Mouse (Mus musculus) heart, embryonic 12.5 days (tissue): ENCODE measurements around the gene Muc1. TPM values are rescaled to one million over a fixed set of nuclear protein-coding genes. Genes with fewer than 3 reads are reported as not detected.

ENCODE experiments used
- ATAC-seq: fragments of 200-750 bp; cut with Nextera tagmentation; 2 replicates; pipeline ENCODE4 v1.8.0; 2017; ENCODE audit warnings: moderate TSS enrichment, moderate library complexity; ENCODE audit not compliant: insufficient number of reproducible peaks, low FRiP score
- H3K27ac ChIP-seq: fragments of 300-500 bp; sonication (generic); 2 replicates; pipeline ENCODE4 v1.5.1; 2016; ENCODE audit warnings: mild to moderate bottlenecking, moderate library complexity; ENCODE audit not compliant: poor library complexity, severe bottlenecking
- H3K27me3 ChIP-seq: fragments of 300-500 bp; sonication (generic); replicated peaks from 2 replicates; pipeline ENCODE4 v1.6.1; 2016; ENCODE audit warnings: mild to moderate bottlenecking, moderate library complexity
- H3K36me3 ChIP-seq: fragments of 300-500 bp; sonication (generic); 2 replicates; pipeline ENCODE4 v1.6.1; 2016; ENCODE audit warnings: mild to moderate bottlenecking, moderate library complexity
- H3K4me1 ChIP-seq: fragments of 300-500 bp; sonication (generic); replicated peaks from 2 replicates; pipeline ENCODE4 v1.6.1; 2016; ENCODE audit warnings: mild to moderate bottlenecking
- H3K4me2 ChIP-seq: fragments of 300-500 bp; sonication (generic); 2 replicates; pipeline ENCODE4 v1.6.1; 2016; ENCODE audit warnings: mild to moderate bottlenecking, moderate library complexity
- H3K4me3 ChIP-seq: fragments of 300-500 bp; sonication (generic); 2 replicates; pipeline ENCODE4 v1.5.1; 2016; ENCODE audit warnings: mild to moderate bottlenecking
- H3K9ac ChIP-seq: fragments of 300-500 bp; sonication (generic); 2 replicates; pipeline ENCODE4 v1.6.1; 2016; ENCODE audit warnings: mild to moderate bottlenecking, moderate library complexity
- H3K9me3 ChIP-seq: fragments of 300-500 bp; sonication (generic); replicated peaks from 2 replicates; pipeline ENCODE4 v1.6.1; 2016; ENCODE audit warnings: mild to moderate bottlenecking, moderate library complexity
- WGBS: fragments of 180-500 bp; shearing (Covaris S2); methylation state at CpG from one replicate; pipeline ENCODE4 v1.1.7; 2016; 5-methylcytosine and 5-hydroxymethylcytosine counted together
- polyA plus RNA-seq: library from polyadenylated mRNA; unstranded; fragments of >200 nt; fragmentation: Nextera tagmentation; extraction: Ambion mirVana; gene quantifications from 2 replicates; pipeline ENCODE4 v1.2.1, GENCODE M21; 2016

The Muc1 gene
- polyA plus RNA-seq = 0.48 TPM in 1 of 2 replicates, not detected in the other

DNA sequence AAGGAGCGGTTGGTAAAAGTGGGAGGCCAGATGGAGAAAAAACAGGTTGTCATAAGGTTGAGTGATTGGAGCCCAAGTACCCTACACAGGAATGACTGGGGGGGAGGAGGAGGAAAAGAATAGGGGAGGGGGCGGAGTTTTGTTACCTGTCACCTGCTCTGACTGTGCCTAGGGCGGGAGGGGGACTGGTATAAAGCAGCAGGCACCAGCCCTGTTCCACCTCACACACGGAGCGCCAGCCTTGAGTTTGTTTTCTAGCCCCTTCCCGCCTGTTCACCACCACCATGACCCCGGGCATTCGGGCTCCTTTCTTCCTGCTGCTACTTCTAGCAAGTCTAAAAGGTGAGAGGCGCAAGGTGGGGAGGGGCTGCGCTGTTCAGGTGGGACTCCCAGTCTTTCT, at the start of gene Muc1:
TSS of gene Muc1 (plus strand) at position 222 of the 400 bp plus-strand sequence.
- Histone ChIP-seq H3K27me3 (peaks cover 59% of the 10 kb centered on the region), H3K4me2 (peak within 1 kb of the TSS; percentile 85), H3K9ac (peak within 1 kb of the TSS; percentile 53), H3K27ac (no peak within 1 kb of the TSS), H3K36me3 (no peaks in the 10 kb centered on the region), H3K9me3 (no peaks in the 10 kb centered on the region), H3K4me3 (peak within 1 kb of the TSS; percentile 54), H3K4me1 (peaks cover 34% of the 10 kb centered on the region)
- WGBS = 31% methylated on average over 10 of the region's 10 CpGs
- no peak for ATAC-seq

DNA sequence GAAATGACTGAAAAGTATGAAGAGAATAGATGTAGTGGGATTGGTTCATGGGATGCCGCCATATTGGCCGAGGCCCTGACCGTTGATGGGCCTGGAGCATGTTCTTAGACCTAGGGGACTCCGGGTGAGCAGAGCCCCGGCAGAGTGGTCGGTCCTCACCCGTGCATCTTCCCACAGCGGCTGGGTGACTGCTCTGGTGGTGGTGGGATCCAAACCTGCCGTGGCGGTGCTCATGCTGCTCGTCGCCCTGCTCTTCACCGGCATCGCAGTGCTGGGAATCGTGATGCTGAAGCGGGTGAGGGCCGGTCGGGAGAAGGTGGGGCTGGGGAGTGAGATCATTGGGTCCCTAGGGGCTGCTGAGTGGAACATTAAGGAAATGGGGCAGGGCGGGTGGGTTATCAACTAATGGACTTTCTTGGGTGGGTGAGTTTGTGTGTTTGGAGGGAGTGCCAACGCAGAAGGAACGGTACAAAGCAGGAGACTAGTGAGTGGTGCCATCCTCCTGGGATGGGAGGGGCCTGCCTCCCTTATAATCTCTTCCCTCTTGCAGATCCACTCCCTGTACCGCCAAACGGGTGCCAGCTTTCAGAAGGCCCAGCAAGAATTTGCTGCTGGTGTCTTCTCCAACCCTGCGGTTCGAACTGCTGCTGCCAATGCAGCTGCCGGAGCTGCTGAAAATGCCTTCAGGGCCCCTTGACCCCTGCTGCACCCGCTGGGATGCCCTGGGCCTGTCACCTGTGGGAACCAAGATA, 46.9 kb upstream of the Muc1 start:
- Histone ChIP-seq H3K4me3 (no peak overlapping the region), H3K9me3 (no peaks in the 10 kb centered on the region), H3K9ac (no peak overlapping the region), H3K27ac (no peak overlapping the region), H3K36me3 (peaks cover 36% of the 10 kb centered on the region), H3K27me3 (0 out of 2 replicates have a peak, but pooled peaks cover 6% of the 10 kb centered on the region), H3K4me1 (peaks cover 36% of the 10 kb centered on the region), H3K4me2 (no peak overlapping the region)
- 91% methylated on average over 27 of the region's 27 CpGs for WGBS
- ATAC-seq = no peak

DNA sequence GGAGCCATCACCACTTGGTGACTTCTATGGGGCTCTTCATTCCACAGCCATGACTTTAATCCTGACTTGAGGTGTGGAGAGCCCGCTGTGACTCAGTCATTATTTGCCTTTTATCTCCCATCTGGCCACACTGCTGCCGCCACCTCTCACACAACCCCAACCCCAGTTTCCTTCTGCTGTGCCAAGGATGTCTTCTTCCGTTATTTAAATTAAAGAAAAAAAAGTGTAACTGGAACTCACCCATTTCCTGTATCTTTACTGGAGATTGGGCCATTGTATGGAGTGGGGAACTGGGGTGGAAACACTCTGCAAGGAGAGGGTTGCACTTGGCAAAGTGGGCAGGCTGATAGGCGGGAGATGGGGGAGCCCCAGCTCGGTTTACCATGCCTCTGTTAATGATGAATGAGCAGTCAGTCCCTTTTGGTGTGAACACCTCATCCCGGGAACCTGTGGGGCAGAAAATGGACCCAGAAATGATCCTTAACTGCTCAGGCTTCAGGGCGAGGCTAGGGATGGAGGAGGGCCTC, 46.3 kb upstream of the Muc1 start:
- peak overlapping the region; percentile 69; the same call in 1 of the 2 replicates for H3K4me3 ChIP-seq
- no peaks in the 10 kb centered on the region for H3K9me3 ChIP-seq
- H3K9ac ChIP-seq = no peak overlapping the region
- H3K27ac ChIP-seq = no peak overlapping the region
- WGBS = 41% methylated on average over 7 of the region's 7 CpGs
- peak overlapping the region; percentile 91 for H3K4me2 ChIP-seq
- ATAC-seq = no peak
- H3K36me3 ChIP-seq = peaks cover 36% of the 10 kb centered on the region
- 0 out of 2 replicates have a peak, but pooled peaks cover 11% of the 10 kb centered on the region for H3K27me3 ChIP-seq
- H3K4me1 ChIP-seq = peaks cover 41% of the 10 kb centered on the region

DNA sequence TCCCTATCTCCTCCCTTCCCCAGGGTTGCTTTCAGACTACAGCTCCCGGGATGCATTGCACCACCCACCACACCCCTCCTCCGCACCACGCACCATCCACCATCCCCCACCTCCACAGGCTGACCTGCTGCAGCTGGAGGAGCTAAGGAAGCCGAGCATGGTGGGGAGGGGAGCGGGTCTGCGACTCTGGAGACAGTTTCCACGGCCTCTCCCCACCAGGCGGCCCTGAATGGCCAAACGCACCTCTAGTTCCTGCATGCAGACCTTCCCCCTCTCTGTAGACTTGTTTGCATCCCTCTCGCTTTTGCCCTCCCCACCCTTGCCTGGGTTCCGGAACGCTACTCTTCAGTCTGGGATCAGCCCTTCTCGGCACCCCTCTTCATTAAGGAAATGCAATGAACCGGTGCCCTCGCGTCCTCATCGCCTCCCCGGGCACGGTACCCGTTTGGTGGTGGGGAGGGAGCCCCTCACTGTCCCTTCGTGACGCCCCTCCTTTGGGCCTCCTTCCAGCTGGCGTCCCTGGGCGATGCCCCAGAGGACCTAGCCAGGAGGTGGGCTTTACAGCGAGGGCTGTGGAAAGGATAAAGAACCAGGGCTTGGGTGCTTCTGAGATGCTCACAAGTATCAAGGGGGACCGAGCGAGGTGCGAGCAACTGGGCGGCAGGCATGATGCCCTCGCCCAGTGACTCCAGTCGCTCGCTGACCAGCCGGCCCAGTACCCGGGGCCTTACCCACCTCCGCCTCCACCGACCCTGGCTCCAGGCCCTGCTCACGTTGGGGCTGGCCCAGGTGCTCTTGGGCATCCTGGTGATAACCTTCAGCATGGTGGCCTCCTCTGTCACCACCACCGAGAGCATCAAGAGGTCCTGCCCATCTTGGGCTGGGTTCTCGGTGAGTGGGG, 45.5 kb upstream of the Muc1 start, which contains the start of gene Fam189b:
TSS of gene Fam189b (plus strand) at position 86 of the 901 bp plus-strand sequence.
- peak within 1 kb of the TSS; percentile 60 for H3K27ac ChIP-seq
- no peaks in the 10 kb centered on the region for H3K9me3 ChIP-seq
- 0 out of 2 replicates have a peak, but pooled peaks cover 11% of the 10 kb centered on the region for H3K27me3 ChIP-seq
- H3K4me3 ChIP-seq = peak within 1 kb of the TSS; percentile 69
- H3K4me2 ChIP-seq = peak within 1 kb of the TSS; percentile 91
- peaks cover 38% of the 10 kb centered on the region for H3K4me1 ChIP-seq
- peaks cover 41% of the 10 kb centered on the region for H3K36me3 ChIP-seq
- peak within 1 kb of the TSS; percentile 80 for H3K9ac ChIP-seq
- 6% methylated on average over 39 of the region's 39 CpGs for WGBS
- ATAC-seq = peak; percentile 92

DNA sequence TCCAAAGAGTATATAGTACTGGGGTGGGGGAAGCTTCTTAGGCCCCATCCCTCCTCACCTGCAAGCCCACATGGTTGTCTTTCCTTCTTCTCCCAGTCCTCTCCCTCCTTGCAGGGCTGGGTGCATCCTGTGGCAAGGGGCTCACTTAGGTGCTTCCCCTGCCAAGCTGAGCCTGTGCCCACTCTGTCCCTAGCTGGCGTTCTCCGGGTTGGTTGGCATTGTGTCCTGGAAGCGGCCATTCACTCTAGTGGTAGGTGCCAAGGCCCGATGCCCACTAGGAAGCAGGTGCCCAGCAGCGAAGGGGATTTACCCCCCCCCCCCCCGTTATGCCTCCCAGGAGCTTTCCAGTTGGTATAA, 44.9 kb upstream of the Muc1 start:
- ATAC-seq = no peak
- Histone ChIP-seq H3K4me3 (peak overlapping the region; percentile 69), H3K27me3 (0 out of 2 replicates have a peak, but pooled peaks cover 11% of the 10 kb centered on the region), H3K27ac (no peak overlapping the region), H3K36me3 (peaks cover 47% of the 10 kb centered on the region), H3K4me2 (peak overlapping the region; percentile 91), H3K9ac (peak overlapping the region; percentile 80), H3K4me1 (peaks cover 32% of the 10 kb centered on the region), H3K9me3 (no peaks in the 10 kb centered on the region)
- 75% methylated on average over 6 of the region's 6 CpGs for WGBS

DNA sequence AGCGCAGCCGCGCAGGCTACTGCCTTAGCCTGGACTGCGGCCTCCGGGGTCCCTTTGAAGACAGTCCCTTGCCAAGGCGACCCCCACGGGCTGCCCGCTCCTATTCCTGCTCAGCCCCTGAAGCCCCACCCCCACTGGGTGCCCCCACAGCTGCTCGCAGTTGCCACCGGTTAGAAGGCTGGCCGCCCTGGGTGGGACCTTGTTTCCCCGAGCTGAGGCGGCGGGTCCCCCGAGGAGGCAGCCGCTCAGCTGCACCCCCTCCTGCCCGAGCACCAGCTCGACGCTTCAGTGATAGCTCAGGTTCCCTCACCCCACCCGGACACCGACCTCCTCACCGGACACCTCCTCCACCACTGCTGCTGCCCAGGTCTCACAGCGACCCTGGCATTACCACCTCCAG, 41.7 kb upstream of the Muc1 start:
- Histone ChIP-seq H3K4me2 (0 out of 2 replicates have a peak overlapping the region, but pooled peaks have one; percentile 1), H3K9me3 (no peaks in the 10 kb centered on the region), H3K9ac (no peak overlapping the region; the same call in 1 of the 2 replicates), H3K4me1 (peaks cover 29% of the 10 kb centered on the region), H3K36me3 (peaks cover 15% of the 10 kb centered on the region; the same call in 1 of the 2 replicates), H3K4me3 (no peak overlapping the region), H3K27me3 (0 out of 2 replicates have a peak, but pooled peaks cover 11% of the 10 kb centered on the region), H3K27ac (no peak overlapping the region)
- ATAC-seq = no peak
- 37% methylated on average over 23 of the region's 23 CpGs for WGBS

DNA sequence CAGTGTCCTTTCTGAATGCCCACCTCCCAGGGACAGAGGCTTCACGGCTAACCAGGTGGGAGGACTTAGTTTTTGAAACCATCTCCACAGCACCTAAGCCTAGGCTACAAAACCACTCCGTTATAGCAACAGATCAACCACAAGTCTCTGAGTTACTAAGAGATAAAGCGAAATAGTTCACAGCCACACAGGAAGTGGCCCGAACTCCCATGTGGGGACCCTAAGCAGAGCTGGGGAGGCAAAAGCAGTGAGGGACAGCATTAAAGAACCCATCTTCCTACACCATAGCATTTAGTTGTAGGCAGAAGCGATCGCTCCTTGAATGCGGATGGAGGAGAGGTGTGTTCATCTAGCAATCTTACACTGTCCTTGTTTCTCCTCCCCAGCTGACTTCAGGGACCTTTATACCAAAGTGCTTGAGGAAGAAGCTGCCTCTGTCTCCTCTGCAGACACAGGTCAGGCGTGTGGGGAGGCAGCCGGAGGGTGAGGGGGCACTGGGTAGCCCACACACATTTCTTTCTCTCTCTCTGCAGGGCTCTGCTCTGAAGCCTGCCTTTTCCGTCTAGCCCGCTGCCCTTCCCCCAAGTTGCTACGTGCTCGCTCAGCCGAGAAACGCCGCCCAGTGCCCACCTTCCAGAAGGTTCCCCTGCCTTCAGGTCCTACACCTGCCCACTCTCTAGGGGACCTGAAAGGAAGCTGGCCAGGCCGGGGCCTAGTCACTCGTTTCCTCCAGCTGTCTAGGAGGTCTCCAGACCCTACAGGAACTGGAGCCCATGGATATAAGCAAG, 41.0 kb upstream of the Muc1 start:
- H3K9me3 ChIP-seq = no peaks in the 10 kb centered on the region
- no peak overlapping the region for H3K9ac ChIP-seq
- no peak for ATAC-seq
- peaks cover 12% of the 10 kb centered on the region; the same call in 1 of the 2 replicates for H3K36me3 ChIP-seq
- peaks cover 26% of the 10 kb centered on the region for H3K4me1 ChIP-seq
- no peak overlapping the region for H3K4me2 ChIP-seq
- no peak overlapping the region for H3K4me3 ChIP-seq
- 74% methylated on average over 18 of the region's 18 CpGs for WGBS
- H3K27me3 ChIP-seq = 0 out of 2 replicates have a peak, but pooled peaks cover 11% of the 10 kb centered on the region
- H3K27ac ChIP-seq = no peak overlapping the region

DNA sequence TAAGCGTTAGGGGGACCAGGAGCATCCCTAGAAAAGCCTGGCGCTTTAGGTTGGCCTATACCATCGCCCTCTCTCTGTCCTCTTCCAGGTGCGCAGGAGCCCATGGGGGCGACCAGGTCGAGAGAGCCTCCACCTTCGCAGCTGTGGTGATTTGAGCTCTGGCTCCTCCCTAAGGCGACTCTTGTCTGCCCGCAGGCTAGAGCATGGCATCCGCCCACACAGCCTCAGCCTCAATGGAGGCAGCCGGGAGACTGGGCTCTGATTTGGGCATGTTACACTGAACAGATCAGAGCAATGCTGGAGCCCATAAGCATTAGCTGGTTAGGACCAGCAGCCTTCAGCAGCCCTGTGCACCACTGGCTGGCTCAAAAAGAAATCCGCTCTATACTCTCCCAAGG, 40.4 kb upstream of the Muc1 start:
- no peak for ATAC-seq
- H3K27me3 ChIP-seq = 0 out of 2 replicates have a peak, but pooled peaks cover 11% of the 10 kb centered on the region
- H3K36me3 ChIP-seq = peaks cover 12% of the 10 kb centered on the region; the same call in 1 of the 2 replicates
- WGBS = 65% methylated on average over 12 of the region's 12 CpGs
- peaks cover 26% of the 10 kb centered on the region for H3K4me1 ChIP-seq
- H3K9ac ChIP-seq = no peak overlapping the region
- H3K4me2 ChIP-seq = no peak overlapping the region
- H3K27ac ChIP-seq = no peak overlapping the region
- no peak overlapping the region for H3K4me3 ChIP-seq
- H3K9me3 ChIP-seq = no peaks in the 10 kb centered on the region

DNA sequence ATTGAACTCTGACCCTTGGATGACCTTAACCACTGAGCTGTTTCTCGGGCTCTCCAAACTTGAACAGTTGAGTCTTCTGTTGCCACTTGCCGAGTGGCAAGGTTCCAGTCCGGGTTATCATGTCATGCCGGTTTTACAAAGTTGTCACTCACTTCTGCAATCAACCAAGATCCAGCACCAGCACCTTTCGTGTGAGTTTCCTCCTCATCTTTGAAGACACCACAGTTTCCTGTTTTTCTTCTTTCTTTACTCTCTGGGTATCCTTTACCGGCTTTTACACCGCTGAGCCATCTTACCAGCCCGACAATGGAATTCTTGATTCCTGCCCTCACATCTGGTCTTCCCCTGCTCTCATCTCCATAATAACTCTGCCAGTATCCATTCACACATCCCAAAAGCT, 38.4 kb upstream of the Muc1 start:
- H3K4me3 ChIP-seq = no peak overlapping the region
- no peak overlapping the region for H3K27ac ChIP-seq
- H3K27me3 ChIP-seq = 0 out of 2 replicates have a peak, but pooled peaks cover 10% of the 10 kb centered on the region
- no peak overlapping the region for H3K9ac ChIP-seq
- no peak for ATAC-seq
- H3K36me3 ChIP-seq = peaks cover 12% of the 10 kb centered on the region; the same call in 1 of the 2 replicates
- WGBS = 72% methylated on average over 8 of the region's 8 CpGs
- H3K4me1 ChIP-seq = peaks cover 8% of the 10 kb centered on the region; the same call in 1 of the 2 replicates
- H3K9me3 ChIP-seq = no peaks in the 10 kb centered on the region
- H3K4me2 ChIP-seq = no peak overlapping the region

DNA sequence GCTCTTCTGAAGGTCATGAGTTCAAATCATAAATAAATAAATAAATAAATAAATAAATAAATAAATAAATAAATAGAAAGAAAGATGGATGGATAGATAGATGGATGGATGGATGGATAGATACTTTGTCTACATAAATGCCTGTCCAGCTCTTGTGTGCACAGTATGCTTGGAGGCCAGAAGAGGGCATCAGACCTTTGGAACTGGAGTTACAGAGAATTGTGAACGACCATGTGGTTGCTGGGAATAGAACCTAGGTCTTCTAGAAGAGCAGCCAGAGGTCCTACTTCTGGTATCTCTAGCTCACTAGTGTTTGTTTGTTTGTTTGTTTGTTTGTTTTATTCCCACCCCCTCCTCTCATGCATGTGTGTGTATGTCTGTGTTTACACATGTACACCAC, 35.5 kb upstream of the Muc1 start:
- no peak overlapping the region for H3K4me2 ChIP-seq
- peaks cover 6% of the 10 kb centered on the region; the same call in 1 of the 2 replicates for H3K36me3 ChIP-seq
- H3K9ac ChIP-seq = no peak overlapping the region
- H3K4me1 ChIP-seq = peaks cover 9% of the 10 kb centered on the region
- 63% methylated on average over 1 of the region's 1 CpGs for WGBS
- ATAC-seq = no peak
- H3K27me3 ChIP-seq = no peaks in the 10 kb centered on the region
- H3K27ac ChIP-seq = no peak overlapping the region
- no peak overlapping the region for H3K4me3 ChIP-seq
- no peaks in the 10 kb centered on the region for H3K9me3 ChIP-seq
